Mouse (Mus musculus) CH12.LX (cell line): Measurements from ENCODE around the gene 6430550D23Rik. TPM values are rescaled to one million over a fixed set of nuclear protein-coding genes. Genes with fewer than 3 reads are reported as not detected.
A peak's percentile ranks its signal among the peaks of the same experiment; 100 is the strongest.

Experiments
- DNase-seq: peaks from one replicate; pipeline ENCODE4 v3.0.0-alpha.2; 2013; ENCODE audit errors: extremely low read depth
- H3K27ac ChIP-seq: 2 replicates; pipeline ENCODE4 v1.5.1; 2012; ENCODE audit warnings: low read depth, mild to moderate bottlenecking, control low read depth, moderate library complexity; ENCODE audit not compliant: insufficient read depth
- H3K27me3 ChIP-seq: replicated peaks from 2 replicates; pipeline ENCODE3; 2012; ENCODE audit warnings: inconsistent platforms
- H3K36me3 ChIP-seq, 2 experiments: replicated peaks in 1 of 2; 2 replicates each; pipeline versions ENCODE3 to v1.6.1; 2012; ENCODE audit warnings: inconsistent platforms in 1 of 2, low read length in 1 of 2, mild to moderate bottlenecking in 1 of 2, mixed read lengths in 1 of 2, moderate library complexity in 1 of 2; ENCODE audit not compliant: control insufficient read depth in 1 of 2, insufficient read depth in 1 of 2
- H3K4me1 ChIP-seq, 2 experiments: 2 replicates each; pipeline ENCODE4 v1.6.1; 2012; ENCODE audit warnings: inconsistent platforms in 1 of 2, moderate library complexity in 1 of 2; ENCODE audit not compliant: insufficient read depth in 2 of 2, control insufficient read depth in 1 of 2
- H3K4me2 ChIP-seq: 2 replicates; pipeline ENCODE4 v1.6.1; 2012; ENCODE audit warnings: low read depth, mild to moderate bottlenecking, control low read depth; ENCODE audit not compliant: poor library complexity, insufficient read depth, severe bottlenecking
- H3K4me3 ChIP-seq, 3 experiments: fragments of 150-350 bp in 1 of 3; sonication (generic) in 1 of 3; replicated peaks in 1 of 3; 2 replicates each; pipeline versions ENCODE3 to v1.5.1; 2011 to 2012; ENCODE audit warnings: low read depth in 2 of 3, low read length in 2 of 3, mild to moderate bottlenecking in 2 of 3, moderate library complexity in 2 of 3, control low read depth in 1 of 3, improper control_type of control experiment in 1 of 3, inconsistent platforms in 1 of 3, mixed read lengths in 1 of 3; ENCODE audit not compliant: poor library complexity in 1 of 3
- H3K79me2 ChIP-seq: replicated peaks from 2 replicates; pipeline ENCODE4 v1.6.1; 2012; ENCODE audit warnings: mild to moderate bottlenecking, moderate library complexity; ENCODE audit not compliant: control insufficient read depth, poor library complexity, insufficient read depth, severe bottlenecking; ENCODE audit errors: extremely low read depth
- H3K9ac ChIP-seq: 2 replicates; pipeline ENCODE4 v1.6.1; 2012; ENCODE audit warnings: low read depth, mild to moderate bottlenecking, control low read depth, moderate library complexity; ENCODE audit not compliant: insufficient read depth
- H3K9me3 ChIP-seq: replicated peaks from 2 replicates; pipeline ENCODE3; 2012; ENCODE audit warnings: low read length, inconsistent platforms, mixed read lengths
- BHLHE40 ChIP-seq: IDR thresholded peaks from 2 replicates; pipeline ENCODE4 v1.6.1; 2011; ENCODE audit warnings: mild to moderate bottlenecking, low read depth, low read length, improper control_type of control experiment
- CHD1 ChIP-seq: IDR thresholded peaks from 2 replicates; pipeline ENCODE4 v1.6.1; 2012; ENCODE audit warnings: low read depth, low read length, improper control_type of control experiment, inconsistent platforms
- CHD2 ChIP-seq: IDR thresholded peaks from 2 replicates; pipeline ENCODE4 v1.6.1; 2011; ENCODE audit warnings: low read length, improper control_type of control experiment
- CTCF ChIP-seq, 2 experiments: IDR thresholded peaks in 1 of 2; conservative IDR thresholded peaks in 1 of 2; 2 replicates each; pipeline ENCODE4 v1.5.1; 2011 to 2012; ENCODE audit warnings: low read depth in 2 of 2, low read length in 2 of 2, improper control_type of control experiment in 1 of 2, inconsistent platforms in 1 of 2, mild to moderate bottlenecking in 1 of 2, moderate library complexity in 1 of 2
- E2F4 ChIP-seq: IDR thresholded peaks from 2 replicates; pipeline ENCODE4 v1.6.1; 2011; ENCODE audit warnings: low read depth, low read length, improper control_type of control experiment; ENCODE audit not compliant: insufficient replicate concordance
- ELF1 ChIP-seq: IDR thresholded peaks from 2 replicates; pipeline ENCODE4 v1.6.1; 2014; ENCODE audit warnings: low read depth, mild to moderate bottlenecking, inconsistent platforms, low read length, improper control_type of control experiment
- EP300 ChIP-seq: IDR thresholded peaks from 2 replicates; pipeline ENCODE4 v1.6.1; 2011; ENCODE audit warnings: low read length, improper control_type of control experiment
- ETS1 ChIP-seq: conservative IDR thresholded peaks from 2 replicates; pipeline ENCODE4 v1.6.1; 2012; ENCODE audit warnings: low read depth, mild to moderate bottlenecking, inconsistent platforms, low read length, improper control_type of control experiment, moderate library complexity
- GABPA ChIP-seq: IDR thresholded peaks from 2 replicates; pipeline ENCODE4 v1.6.1; 2012; ENCODE audit warnings: low read depth, low read length, improper control_type of control experiment, inconsistent platforms; ENCODE audit not compliant: insufficient replicate concordance
- HCFC1 ChIP-seq: IDR thresholded peaks from 2 replicates; pipeline ENCODE4 v1.6.1; 2012; ENCODE audit warnings: low read depth, mild to moderate bottlenecking, inconsistent platforms, low read length, improper control_type of control experiment
- IRF4 ChIP-seq: IDR thresholded peaks from 2 replicates; pipeline ENCODE4 v1.6.1; 2014; ENCODE audit warnings: low read depth, mild to moderate bottlenecking, inconsistent platforms, low read length, improper control_type of control experiment
- JUN ChIP-seq: IDR thresholded peaks from 2 replicates; pipeline ENCODE4 v1.6.1; 2011; ENCODE audit warnings: low read depth, mild to moderate bottlenecking, low read length, improper control_type of control experiment, moderate library complexity; ENCODE audit not compliant: insufficient read depth
- JUND ChIP-seq: conservative IDR thresholded peaks from 2 replicates; pipeline ENCODE4 v1.6.1; 2011; ENCODE audit warnings: low read depth, low read length, improper control_type of control experiment
- KAT2A ChIP-seq: IDR thresholded peaks from 2 replicates; pipeline ENCODE4 v1.6.1; 2012; ENCODE audit warnings: low read length, improper control_type of control experiment, inconsistent platforms; ENCODE audit not compliant: insufficient replicate concordance
- MAFK ChIP-seq: IDR thresholded peaks from 2 replicates; pipeline ENCODE4 v1.6.1; 2011; ENCODE audit warnings: low read length, improper control_type of control experiment; ENCODE audit not compliant: insufficient replicate concordance
- MAX ChIP-seq: IDR thresholded peaks from 2 replicates; pipeline ENCODE4 v1.6.1; 2011; ENCODE audit warnings: low read length, improper control_type of control experiment
- MAZ ChIP-seq: IDR thresholded peaks from 2 replicates; pipeline ENCODE4 v1.6.1; 2012; ENCODE audit warnings: low read depth, mild to moderate bottlenecking, inconsistent platforms, low read length, improper control_type of control experiment, moderate library complexity
- MEF2A ChIP-seq: IDR thresholded peaks from 2 replicates; pipeline ENCODE4 v1.6.1; 2014; ENCODE audit warnings: low read depth, mild to moderate bottlenecking, inconsistent platforms, low read length, improper control_type of control experiment, borderline replicate concordance
- MXI1 ChIP-seq: IDR thresholded peaks from 2 replicates; pipeline ENCODE4 v1.6.1; 2011; ENCODE audit warnings: mild to moderate bottlenecking, low read depth, low read length, improper control_type of control experiment
- MYC ChIP-seq: IDR thresholded peaks from 2 replicates; pipeline ENCODE4 v1.6.1; 2011; ENCODE audit warnings: low read depth, mild to moderate bottlenecking, improper control_type of control experiment, low read length
- NELFE ChIP-seq: IDR thresholded peaks from 2 replicates; pipeline ENCODE4 v1.6.1; 2011; ENCODE audit warnings: low read depth, low read length, improper control_type of control experiment
- NRF1 ChIP-seq: IDR thresholded peaks from 2 replicates; pipeline ENCODE4 v1.6.1; 2014; ENCODE audit warnings: low read depth, mild to moderate bottlenecking, inconsistent platforms, low read length, improper control_type of control experiment, moderate library complexity
- PAX5 ChIP-seq: IDR thresholded peaks from 2 replicates; pipeline ENCODE4 v1.6.1; 2012; ENCODE audit warnings: low read length, inconsistent platforms, mixed read lengths
- POLR2A ChIP-seq: IDR thresholded peaks from 2 replicates; pipeline ENCODE4 v1.6.1; 2011; ENCODE audit warnings: low read depth, mild to moderate bottlenecking, improper control_type of control experiment, low read length
- POLR2AphosphoS2 ChIP-seq: IDR thresholded peaks from 2 replicates; pipeline ENCODE4 v1.6.1; 2011; ENCODE audit warnings: low read depth, low read length, improper control_type of control experiment
- RCOR1 ChIP-seq: conservative IDR thresholded peaks from 2 replicates; pipeline ENCODE4 v1.6.1; 2012; ENCODE audit warnings: low read depth, mild to moderate bottlenecking, inconsistent platforms, low read length, improper control_type of control experiment
- SIN3A ChIP-seq: IDR thresholded peaks from 2 replicates; pipeline ENCODE4 v1.6.1; 2012; ENCODE audit warnings: low read length, improper control_type of control experiment, inconsistent platforms
- SMC3 ChIP-seq: IDR thresholded peaks from 2 replicates; pipeline ENCODE4 v1.6.1; 2011; ENCODE audit warnings: low read depth, low read length, improper control_type of control experiment
- TBP ChIP-seq: conservative IDR thresholded peaks from 2 replicates; pipeline ENCODE4 v1.6.1; 2011; ENCODE audit warnings: low read depth, low read length, improper control_type of control experiment
- TCF12 ChIP-seq: IDR thresholded peaks from 2 replicates; pipeline ENCODE4 v1.6.1; 2014; ENCODE audit warnings: low read depth, mild to moderate bottlenecking, inconsistent platforms, low read length, improper control_type of control experiment
- UBTF ChIP-seq: IDR thresholded peaks from 2 replicates; pipeline ENCODE4 v1.6.1; 2012; ENCODE audit warnings: low read depth, mild to moderate bottlenecking, inconsistent platforms, low read length, improper control_type of control experiment, moderate library complexity
- USF1 ChIP-seq: IDR thresholded peaks from 2 replicates; pipeline ENCODE4 v1.6.1; 2014; ENCODE audit warnings: low read depth, mild to moderate bottlenecking, inconsistent platforms, low read length, improper control_type of control experiment
- USF2 ChIP-seq: conservative IDR thresholded peaks from 2 replicates; pipeline ENCODE4 v1.6.1; 2011; ENCODE audit warnings: low read depth, low read length, improper control_type of control experiment
- ZC3H11A ChIP-seq: IDR thresholded peaks from 2 replicates; pipeline ENCODE4 v1.6.1; 2012; ENCODE audit warnings: low read depth, mild to moderate bottlenecking, inconsistent platforms, low read length, improper control_type of control experiment
- ZKSCAN1 ChIP-seq: IDR thresholded peaks from 2 replicates; pipeline ENCODE4 v1.6.1; 2012; ENCODE audit warnings: low read depth, inconsistent platforms, low read length, improper control_type of control experiment, borderline replicate concordance
- ZMIZ1 ChIP-seq: IDR thresholded peaks from 2 replicates; pipeline ENCODE4 v1.6.1; 2012; ENCODE audit warnings: low read depth, mild to moderate bottlenecking, inconsistent platforms, low read length, improper control_type of control experiment
- ZNF384 ChIP-seq: IDR thresholded peaks from 2 replicates; pipeline ENCODE4 v1.6.1; 2012; ENCODE audit warnings: low read depth, low read length, improper control_type of control experiment, inconsistent platforms
- dilution Hi-C: fragments of 300-500 bp; cut with MboI; formaldehyde crosslinking; loops from 2 replicates; pipeline ENCODE4 v1.14.3; 2020; ENCODE audit warnings: low sequenced_read_pairs; ENCODE audit not compliant: extremely low pct_unique_long_range_greater_than_20kb, extremely low pct_ligation_motif_present
- in situ Hi-C: fragments of 300-500 bp; cut with MboI; formaldehyde crosslinking; loops from 3 replicates; pipeline ENCODE4 v1.14.3; 2019; ENCODE audit warnings: low sequenced_read_pairs, low pct_ligation_motif_present, low pct_unique_long_range_greater_than_20kb, mixed read lengths
- polyA plus RNA-seq: library from polyadenylated mRNA; unstranded; fragments of >175 nt; gene quantifications from 2 replicates; pipeline ENCODE4 v1.2.1, GENCODE M21; 2012; ENCODE audit warnings: low read depth; ENCODE audit not compliant: insufficient read length
- total RNA-seq, 2 experiments: library from RNA; depleted of rRNA; stranded (reverse); fragments of 300-350 nt in 1 of 2; fragments of >200 nt in 1 of 2; gene quantifications; 2 replicates each; pipeline ENCODE4 v1.2.3; 2012 to 2014

Gene 6430550D23Rik
- total and polyA plus RNA-seq, 3 experiments, result 0.78 to 1.4 (median 0.81) TPM

- in situ Hi-C loops (loop anchor here (25.0 kb wide), 1 partner anchor 242 kb away; the partner anchor contains the start of gene Trpc4ap), dilution Hi-C loops (no loop called here)
- Histone ChIP-seq H3K27ac (peak within 1 kb of the TSS; percentile 79), H3K79me2 (peaks cover 44% of the 10 kb centered on the region), H3K4me1 (peaks cover 5 to 35% of the 10 kb centered on the region in 2 experiments; a peak in 2 of 4 replicates), H3K27me3 (no peaks in the 10 kb centered on the region), H3K9ac (peak within 1 kb of the TSS; percentile 74), H3K4me3 (peak within 1 kb of the TSS; percentile 75 to 87 (median 76)), H3K4me2 (peak within 1 kb of the TSS; percentile 99), H3K9me3 (no peaks in the 10 kb centered on the region), H3K36me3 (peaks cover 0 to 9% of the 10 kb centered on the region in 2 experiments)
- DNase-seq, result peak; percentile 95
- no peak for TF ChIP-seq SMC3
- no peak for TF ChIP-seq MEF2A
- no peak for TF ChIP-seq PAX5
- peak; percentile 77 for TF ChIP-seq MYC
- peak; percentile 86 for TF ChIP-seq SIN3A
- 0 out of 2 replicates have a peak, but pooled peaks have one; percentile 40 for TF ChIP-seq EP300
- TF ChIP-seq MAFK, result no peak
- TF ChIP-seq CHD2, result peak; percentile 70
- peak; percentile 78; the same call in 1 of the 2 replicates for TF ChIP-seq KAT2A
- no peak for TF ChIP-seq E2F4
- TF ChIP-seq ZMIZ1, result peak; percentile 88
- TF ChIP-seq USF2, result no peak
- TF ChIP-seq NELFE, result peak; percentile 84
- peak; percentile 72; the same call in 1 of the 2 replicates for TF ChIP-seq CHD1
- TF ChIP-seq POLR2AphosphoS2, result 0 out of 2 replicates have a peak, but pooled peaks have one; percentile 57
- TF ChIP-seq JUN, result no peak
- TF ChIP-seq BHLHE40, result peak; percentile 77
- TF ChIP-seq RCOR1, result peak; percentile 71
- TF ChIP-seq ZNF384, result peak; percentile 41; the same call in 1 of the 2 replicates
- peak; percentile 86 for TF ChIP-seq NRF1
- TF ChIP-seq CTCF (conservative IDR thresholded peaks at IDR 0.05 in 1 of 2, IDR thresholded peaks at IDR 0.05 in 1 of 2; ENCODE audit: low read depth in 2 of 2, low read length in 2 of 2), result no peak
- no peak for TF ChIP-seq MAX
- no peak; the same call in 1 of the 2 replicates for TF ChIP-seq GABPA
- peak; percentile 73 for TF ChIP-seq TBP
- TF ChIP-seq HCFC1, result peak; percentile 89
- TF ChIP-seq MAZ, result peak; percentile 57; the same call in 1 of the 2 replicates
- TF ChIP-seq POLR2A, result peak; percentile 86
- TF ChIP-seq JUND, result no peak
- no peak for TF ChIP-seq ZC3H11A
- TF ChIP-seq TCF12, result peak; percentile 87; the same call in 1 of the 2 replicates
- no peak for TF ChIP-seq UBTF
- peak; percentile 80; the same call in 1 of the 2 replicates for TF ChIP-seq MXI1
- TF ChIP-seq IRF4, result peak; percentile 60
- no peak for TF ChIP-seq USF1
- peak; percentile 49; the same call in 1 of the 2 replicates for TF ChIP-seq ETS1
- TF ChIP-seq ELF1, result peak; percentile 87
- TF ChIP-seq ZKSCAN1, result no peak
Measured at GRCm38 (mm10) chr2:155929531-155930442, 78.0 kb downstream of the 6430550D23Rik start, which contains the start of gene Uqcc1. Uqcc1 (minus strand) TSS chr2:155930310.
